Mouse (Mus musculus) limb, embryonic 13.5 days (tissue): Measurements from ENCODE around the gene Gpatch1. TPM values are rescaled to one million over a fixed set of nuclear protein-coding genes. Genes with fewer than 3 reads are reported as not detected.

Source experiments
- ATAC-seq: fragments of 200-750 bp; cut with Nextera tagmentation; 2 replicates; pipeline ENCODE4 v1.8.0; 2017; ENCODE audit warnings: low read depth, moderate number of reproducible peaks, moderate TSS enrichment; ENCODE audit not compliant: low FRiP score
- H3K27ac ChIP-seq: fragments of 300-500 bp; sonication (generic); 2 replicates; pipeline ENCODE4 v1.5.1; 2015; ENCODE audit warnings: inconsistent platforms, mild to moderate bottlenecking, moderate library complexity
- H3K27me3 ChIP-seq: fragments of 300-500 bp; sonication (generic); 2 replicates; pipeline ENCODE4 v1.6.1; 2015; ENCODE audit warnings: mild to moderate bottlenecking, inconsistent platforms
- H3K36me3 ChIP-seq: fragments of 300-500 bp; sonication (generic); 2 replicates; pipeline ENCODE4 v1.6.1; 2015; ENCODE audit warnings: inconsistent platforms, mild to moderate bottlenecking, moderate library complexity
- H3K4me1 ChIP-seq: fragments of 300-500 bp; sonication (generic); 2 replicates; pipeline ENCODE4 v1.6.1; 2015; ENCODE audit warnings: inconsistent platforms
- H3K4me2 ChIP-seq: fragments of 300-500 bp; sonication (generic); replicated peaks from 2 replicates; pipeline ENCODE4 v1.6.1; 2015; ENCODE audit warnings: inconsistent platforms, mild to moderate bottlenecking, moderate library complexity
- H3K4me3 ChIP-seq: fragments of 300-500 bp; sonication (generic); 2 replicates; pipeline ENCODE4 v1.5.1; 2015; ENCODE audit warnings: moderate library complexity, mild to moderate bottlenecking, inconsistent platforms
- H3K9ac ChIP-seq: fragments of 300-500 bp; sonication (generic); 2 replicates; pipeline ENCODE4 v1.6.1; 2015; ENCODE audit warnings: mild to moderate bottlenecking, inconsistent platforms
- H3K9me3 ChIP-seq: fragments of 300-500 bp; sonication (generic); 2 replicates; pipeline ENCODE4 v1.6.1; 2016; ENCODE audit warnings: inconsistent platforms
- WGBS: fragments of 180-500 bp; shearing (Covaris S2); methylation state at CpG from one replicate; pipeline ENCODE4 v1.1.7; 2015; 5-methylcytosine and 5-hydroxymethylcytosine counted together
- polyA plus RNA-seq: library from polyadenylated mRNA; unstranded; fragments of >200 nt; fragmentation: Nextera tagmentation; extraction: Ambion mirVana; gene quantifications from 2 replicates; pipeline ENCODE4 v1.2.1, GENCODE M21; 2015

Gpatch1 gene
- polyA plus RNA-seq, 1 experiment from 2014 or later, result 20.0 TPM

- Histone ChIP-seq H3K9ac (no peak overlapping the region), H3K4me1 (no peaks in the 10 kb centered on the region; the same call in 1 of the 2 replicates), H3K36me3 (no peaks in the 10 kb centered on the region), H3K9me3 (no peaks in the 10 kb centered on the region), H3K27me3 (no peaks in the 10 kb centered on the region), H3K4me2 (no peak overlapping the region), H3K27ac (no peak overlapping the region), H3K4me3 (no peak overlapping the region)
- ATAC-seq, result no peak
- WGBS, result 92% methylated on average over 5 of the region's 5 CpGs
Measured at GRCm38 (mm10) chr7:35344785-35345330, 26.6 kb upstream of the Gpatch1 start.

- Histone ChIP-seq H3K4me3 (no peak overlapping the region), H3K9me3 (no peaks in the 10 kb centered on the region), H3K27me3 (no peaks in the 10 kb centered on the region), H3K27ac (no peak overlapping the region), H3K9ac (no peak overlapping the region), H3K4me2 (no peak overlapping the region), H3K36me3 (no peaks in the 10 kb centered on the region), H3K4me1 (no peaks in the 10 kb centered on the region; the same call in 1 of the 2 replicates)
- 74% methylated on average over 4 of the region's 4 CpGs for WGBS
- no peak for ATAC-seq
Measured at GRCm38 (mm10) chr7:35342498-35342897, 24.3 kb upstream of the Gpatch1 start.

- no peak overlapping the region for H3K9ac ChIP-seq
- H3K27me3 ChIP-seq, result peaks cover 9% of the 10 kb centered on the region
- no peak overlapping the region for H3K27ac ChIP-seq
- H3K36me3 ChIP-seq, result no peaks in the 10 kb centered on the region
- ATAC-seq, result no peak
- H3K9me3 ChIP-seq, result no peaks in the 10 kb centered on the region
- no peaks in the 10 kb centered on the region; the same call in 1 of the 2 replicates for H3K4me1 ChIP-seq
- WGBS, result 70% methylated on average over 6 of the region's 6 CpGs
- H3K4me2 ChIP-seq, result no peak overlapping the region
- no peak overlapping the region for H3K4me3 ChIP-seq
Measured at GRCm38 (mm10) chr7:35341282-35341681, 23.0 kb upstream of the Gpatch1 start.

- H3K9ac ChIP-seq, result no peak overlapping the region
- no peak for ATAC-seq
- H3K27ac ChIP-seq, result no peak overlapping the region
- H3K4me1 ChIP-seq, result peaks cover 4% of the 10 kb centered on the region; the same call in 1 of the 2 replicates
- no peaks in the 10 kb centered on the region for H3K36me3 ChIP-seq
- H3K9me3 ChIP-seq, result no peaks in the 10 kb centered on the region
- no peak overlapping the region for H3K4me2 ChIP-seq
- no peak overlapping the region for H3K4me3 ChIP-seq
- H3K27me3 ChIP-seq, result peaks cover 19% of the 10 kb centered on the region
- WGBS, result 41% methylated on average over 5 of the region's 5 CpGs
Measured at GRCm38 (mm10) chr7:35340196-35340595, 22.0 kb upstream of the Gpatch1 start.

- Histone ChIP-seq H3K4me3 (peak overlapping the region; percentile 63), H3K4me2 (peak overlapping the region; percentile 96), H3K36me3 (no peaks in the 10 kb centered on the region), H3K9me3 (no peaks in the 10 kb centered on the region), H3K27ac (no peak overlapping the region), H3K4me1 (peaks cover 17% of the 10 kb centered on the region), H3K27me3 (peaks cover 42% of the 10 kb centered on the region), H3K9ac (peak overlapping the region; percentile 60)
- under 1% methylated on average over 51 of the region's 51 CpGs for WGBS
- no peak; the same call in 1 of the 2 replicates for ATAC-seq
Measured at GRCm38 (mm10) chr7:35334527-35335452, 16.6 kb upstream of the Gpatch1 start.

GRCm38 (mm10) chr7:35333692-35334526 lies 15.7 kb upstream of the Gpatch1 start, which contains the start of gene Rhpn2:
Rhpn2 (plus strand) TSS chr7:35334170.
- peak within 1 kb of the TSS; percentile 60 for H3K9ac ChIP-seq
- H3K9me3 ChIP-seq, result no peaks in the 10 kb centered on the region
- ATAC-seq, result peak; percentile 99
- H3K27ac ChIP-seq, result peak within 1 kb of the TSS; percentile 76; the same call in 1 of the 2 replicates
- peaks cover 17% of the 10 kb centered on the region for H3K4me1 ChIP-seq
- H3K4me3 ChIP-seq, result peak within 1 kb of the TSS; percentile 63
- under 1% methylated on average over 50 of the region's 52 CpGs for WGBS
- H3K4me2 ChIP-seq, result peak within 1 kb of the TSS; percentile 96
- H3K36me3 ChIP-seq, result no peaks in the 10 kb centered on the region
- peaks cover 42% of the 10 kb centered on the region for H3K27me3 ChIP-seq

GRCm38 (mm10) chr7:35333231-35333651 lies 15.0 kb upstream of the Gpatch1 start:
- under 1% methylated on average over 19 of the region's 19 CpGs for WGBS
- peak; percentile 31 for ATAC-seq

GRCm38 (mm10) chr7:35331590-35331989 lies 13.3 kb upstream of the Gpatch1 start:
- ATAC-seq, result no peak
- H3K27me3 ChIP-seq, result peaks cover 36% of the 10 kb centered on the region
- no peaks in the 10 kb centered on the region for H3K36me3 ChIP-seq
- H3K27ac ChIP-seq, result no peak overlapping the region
- no peak overlapping the region for H3K4me2 ChIP-seq
- 60% methylated on average over 3 of the region's 3 CpGs for WGBS
- H3K9ac ChIP-seq, result no peak overlapping the region
- H3K9me3 ChIP-seq, result no peaks in the 10 kb centered on the region
- H3K4me3 ChIP-seq, result no peak overlapping the region
- peaks cover 17% of the 10 kb centered on the region for H3K4me1 ChIP-seq

More at GRCm38 (mm10) chr7:35333231-35333651, 15.0 kb upstream of the Gpatch1 start:
- Histone ChIP-seq H3K9ac (peak overlapping the region; percentile 48), H3K36me3 (no peaks in the 10 kb centered on the region), H3K27ac (peak overlapping the region; percentile 76; the same call in 1 of the 2 replicates), H3K4me2 (peak overlapping the region; percentile 96), H3K4me1 (peaks cover 17% of the 10 kb centered on the region), H3K9me3 (no peaks in the 10 kb centered on the region), H3K4me3 (peak overlapping the region; percentile 63), H3K27me3 (peaks cover 42% of the 10 kb centered on the region)

- 8% methylated on average over 12 of the region's 13 CpGs for WGBS
- Histone ChIP-seq H3K27ac (no peak overlapping the region), H3K36me3 (no peaks in the 10 kb centered on the region), H3K9ac (peak overlapping the region; percentile 55), H3K4me1 (peaks cover 6% of the 10 kb centered on the region; the same call in 1 of the 2 replicates), H3K4me3 (no peak overlapping the region; the same call in 1 of the 2 replicates), H3K27me3 (no peaks in the 10 kb centered on the region), H3K4me2 (peak overlapping the region; percentile 35), H3K9me3 (no peaks in the 10 kb centered on the region)
- no peak for ATAC-seq
Measured at GRCm38 (mm10) chr7:35322732-35323420, 4.6 kb upstream of the Gpatch1 start.

- no peak overlapping the region for H3K27ac ChIP-seq
- no peak overlapping the region for H3K4me2 ChIP-seq
- no peak overlapping the region for H3K4me3 ChIP-seq
- peaks cover 13% of the 10 kb centered on the region for H3K4me1 ChIP-seq
- no peaks in the 10 kb centered on the region for H3K36me3 ChIP-seq
- H3K9me3 ChIP-seq, result no peaks in the 10 kb centered on the region
- WGBS, result 61% methylated on average over 3 of the region's 3 CpGs
- no peak for ATAC-seq
- H3K9ac ChIP-seq, result no peak overlapping the region
- H3K27me3 ChIP-seq, result no peaks in the 10 kb centered on the region
Measured at GRCm38 (mm10) chr7:35322161-35322560, 3.9 kb upstream of the Gpatch1 start.

- Histone ChIP-seq H3K9me3 (no peaks in the 10 kb centered on the region), H3K4me1 (peaks cover 15% of the 10 kb centered on the region), H3K4me2 (no peak overlapping the region), H3K9ac (no peak overlapping the region), H3K27ac (no peak overlapping the region), H3K27me3 (no peaks in the 10 kb centered on the region), H3K36me3 (no peaks in the 10 kb centered on the region), H3K4me3 (no peak overlapping the region)
- ATAC-seq, result no peak
- WGBS, result 81% methylated on average over 4 of the region's 4 CpGs
Measured at GRCm38 (mm10) chr7:35319755-35320154, 1.5 kb upstream of the Gpatch1 start.
